9 mouse cellular contexts compared by ENCODE assay signal in the genomic region with DNA sequence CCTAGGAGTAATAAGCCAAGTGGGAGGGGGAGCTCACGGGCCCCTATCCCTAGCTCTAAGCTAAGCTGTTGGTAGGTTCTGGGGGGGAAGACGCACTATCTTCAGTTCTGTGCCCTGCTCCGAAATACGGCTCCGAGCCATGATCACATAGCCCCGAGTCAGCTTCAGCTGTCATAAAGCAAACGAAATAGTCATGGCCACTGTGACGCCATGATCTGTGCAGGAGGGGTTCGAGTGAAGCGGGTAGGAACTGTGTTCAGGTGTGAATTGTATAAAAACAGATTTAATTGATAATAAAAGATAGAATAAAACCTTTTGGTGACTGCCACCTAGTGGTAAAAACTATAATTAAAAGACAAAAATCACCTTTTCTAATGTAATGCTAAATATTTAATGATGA. TPM values are rescaled to one million over a fixed set of nuclear protein-coding genes. Genes with fewer than 3 reads are reported as not detected.
A peak's percentile ranks its signal among the peaks of the same experiment; 100 is the strongest.
DNase-seq lines count a peak whose midpoint lies in the region; ATAC-seq lines count a peak whose summit lies in the region.
"Had no signal": no experiment of that assay in that cellular context is flagged by ENCODE, and none has a peak within 500 bp of the region (broad histone marks: within the 10 kb centered on the region; RNA-seq: fewer than 3 reads in every experiment).

No protein-coding gene starts in this region.

- H3K27ac ChIP-seq in intestine, embryonic 14.5 days (ENCODE audit: low read depth), result no peak overlapping the region
- no peak overlapping the region for H3K27ac ChIP-seq in intestine, embryonic 15.5 days
- no peak overlapping the region for H3K27ac ChIP-seq in hindbrain, embryonic 16.5 days (ENCODE audit: low read depth, low read length)
- no peak overlapping the region for H3K27ac ChIP-seq in neural tube, embryonic 11.5 days (ENCODE audit: low read depth, low read length)
- H3K27ac ChIP-seq: liver, embryonic 15.5 days had no signal

- no peak overlapping the region for H3K4me3 ChIP-seq in intestine, embryonic 14.5 days (ENCODE audit: low read depth, low read length)
- H3K4me3 ChIP-seq in intestine, embryonic 15.5 days (replicated peaks), result no peak overlapping the region
- H3K4me3 ChIP-seq in hindbrain, embryonic 16.5 days (ENCODE audit: low read length), result no peak overlapping the region
- H3K4me3 ChIP-seq in neural tube, embryonic 11.5 days (ENCODE audit: low read depth, low read length), result no peak overlapping the region
- H3K4me3 ChIP-seq: liver, embryonic 15.5 days had no signal

- no peak overlapping the region for H3K9ac ChIP-seq in intestine, embryonic 14.5 days (ENCODE audit: low read length)
- H3K9ac ChIP-seq in intestine, embryonic 15.5 days, result no peak overlapping the region
- no peak overlapping the region for H3K9ac ChIP-seq in hindbrain, embryonic 16.5 days (ENCODE audit: low read depth, low read length)
- H3K9ac ChIP-seq in neural tube, embryonic 11.5 days (ENCODE audit: low read length), result no peak overlapping the region
- H3K9ac ChIP-seq: liver, embryonic 15.5 days had no signal

- no peaks in the 10 kb centered on the region for H3K9me3 ChIP-seq in intestine, embryonic 14.5 days (ENCODE audit: control insufficient read depth, low read length)
- no peaks in the 10 kb centered on the region for H3K9me3 ChIP-seq in intestine, embryonic 15.5 days
- no peaks in the 10 kb centered on the region for H3K9me3 ChIP-seq in hindbrain, embryonic 16.5 days (ENCODE audit: control insufficient read depth, low read length)
- no peaks in the 10 kb centered on the region for H3K9me3 ChIP-seq in neural tube, embryonic 11.5 days (ENCODE audit: control insufficient read depth, low read length)
- H3K9me3 ChIP-seq: liver, embryonic 15.5 days had no signal

- 0 out of 2 replicates have a peak, but pooled peaks have one; percentile 40 for ATAC-seq in intestine, embryonic 14.5 days (replicated peaks; ENCODE audit: low FRiP score, low TSS enrichment, low read depth)
- ATAC-seq in intestine, embryonic 15.5 days, result no peak
- peak; percentile 60; the same call in 1 of the 2 replicates for ATAC-seq in hindbrain, embryonic 16.5 days
- no peak for ATAC-seq in neural tube, embryonic 11.5 days (ENCODE audit: insufficient read depth, low FRiP score, low TSS enrichment)

- H3K4me2 ChIP-seq in intestine, embryonic 14.5 days (ENCODE audit: low read length), result no peak overlapping the region
- H3K4me2 ChIP-seq in intestine, embryonic 15.5 days (replicated peaks), result no peak overlapping the region
- no peak overlapping the region for H3K4me2 ChIP-seq in hindbrain, embryonic 16.5 days (ENCODE audit: low read length)
- no peak overlapping the region for H3K4me2 ChIP-seq in neural tube, embryonic 11.5 days (ENCODE audit: low read depth)
- H3K4me2 ChIP-seq: liver, embryonic 15.5 days had no signal

- H3K4me1 ChIP-seq in intestine, embryonic 14.5 days (replicated peaks; ENCODE audit: control insufficient read depth, insufficient read depth, low read length), result no peaks in the 10 kb centered on the region
- no peaks in the 10 kb centered on the region for H3K4me1 ChIP-seq in intestine, embryonic 15.5 days (replicated peaks)
- H3K4me1 ChIP-seq in hindbrain, embryonic 16.5 days (ENCODE audit: control insufficient read depth, insufficient read depth, low read depth, low read length), result no peaks in the 10 kb centered on the region
- no peaks in the 10 kb centered on the region for H3K4me1 ChIP-seq in neural tube, embryonic 11.5 days (ENCODE audit: control insufficient read depth, insufficient read depth, low read length)
- H3K4me1 ChIP-seq: liver, embryonic 15.5 days had no signal

- H3K36me3 ChIP-seq in intestine, embryonic 14.5 days (ENCODE audit: control insufficient read depth, insufficient read depth, low read length), result no peaks in the 10 kb centered on the region
- H3K36me3 ChIP-seq in intestine, embryonic 15.5 days, result no peaks in the 10 kb centered on the region
- no peaks in the 10 kb centered on the region for H3K36me3 ChIP-seq in hindbrain, embryonic 16.5 days (ENCODE audit: control insufficient read depth, insufficient read depth, low read length)
- no peaks in the 10 kb centered on the region for H3K36me3 ChIP-seq in neural tube, embryonic 11.5 days (ENCODE audit: control insufficient read depth, insufficient read depth, low read length)
- H3K36me3 ChIP-seq: liver, embryonic 15.5 days had no signal

- no peaks in the 10 kb centered on the region for H3K27me3 ChIP-seq in intestine, embryonic 14.5 days (replicated peaks; ENCODE audit: control insufficient read depth, insufficient read depth, low read length)
- H3K27me3 ChIP-seq in intestine, embryonic 15.5 days (replicated peaks), result no peaks in the 10 kb centered on the region
- no peaks in the 10 kb centered on the region for H3K27me3 ChIP-seq in hindbrain, embryonic 16.5 days (replicated peaks; ENCODE audit: control insufficient read depth, insufficient read depth, low read length)
- no peaks in the 10 kb centered on the region for H3K27me3 ChIP-seq in neural tube, embryonic 11.5 days (ENCODE audit: control insufficient read depth, insufficient read depth, low read length)
- H3K27me3 ChIP-seq: liver, embryonic 15.5 days had no signal

- DNase-seq in intestine, embryonic 14.5 days (ENCODE audit: low spot score), result peak; percentile 66
- DNase-seq in 416B (ENCODE audit: low read depth) (peak; percentile 29), ZHBTc4 (ENCODE audit: low read depth, low spot score) (peak; percentile 26)
- peak; percentile 10 for DNase-seq in neural tube, embryonic 11.5 days (ENCODE audit: low spot score)
- DNase-seq in adrenal gland, postnatal 4 days (ENCODE audit: low spot score in 2 of 2), result no peak
- DNase-seq in adrenal gland, postnatal 14 days, result no peak

- 79% methylated on average over 10 of the region's 10 CpGs for WGBS in intestine, embryonic 14.5 days
- WGBS in intestine, embryonic 15.5 days, result 73% methylated on average over 10 of the region's 10 CpGs
- 74% methylated on average over 10 of the region's 10 CpGs for WGBS in hindbrain, embryonic 16.5 days
- 84% methylated on average over 10 of the region's 10 CpGs for WGBS in neural tube, embryonic 11.5 days

RNA-seq across cellular contexts. Expression of gene Stard3nl, which starts 42.4 kb away (rescaled TPM):
- 98.7 and 100 TPM in 2 replicates for polyA plus RNA-seq in intestine, embryonic 14.5 days (2014; fragmentation: Nextera tagmentation; extraction: Ambion mirVana)
- polyA plus RNA-seq in intestine, embryonic 15.5 days (2015; fragmentation: Nextera tagmentation; extraction: Ambion mirVana), result 90.0 and 95.1 TPM in 2 replicates
- polyA plus RNA-seq in hindbrain, embryonic 16.5 days (2015; fragmentation: Nextera tagmentation; extraction: Ambion mirVana), result 211 and 218 TPM in 2 replicates
- polyA plus RNA-seq in neural tube, embryonic 11.5 days (2014; fragmentation: Nextera tagmentation; extraction: Ambion mirVana), result 132 and 133 TPM in 2 replicates
- 10 to 100 TPM; 40.0 to 43.4 TPM for total RNA-seq in adrenal gland, postnatal 4 days (2021)
- total RNA-seq in adrenal gland, postnatal 14 days (2021), result 26.9 and 27.8 TPM in 2 replicates

Comparison
In these comparisons a context has a peak if more than half of its experiments do, and no peak if none do; other contexts are left out.
1. ATAC-seq: peak in intestine, embryonic 14.5 days (single experiment) and hindbrain, embryonic 16.5 days (single experiment); none in intestine, embryonic 15.5 days (single experiment) and neural tube, embryonic 11.5 days (single experiment).
2. DNase-seq: peak in intestine, embryonic 14.5 days (single experiment), 416B (single experiment), ZHBTc4 (single experiment) and neural tube, embryonic 11.5 days (single experiment); none in adrenal gland, postnatal 4 days (0 of 2) and adrenal gland, postnatal 14 days (single experiment).